Mouse (Mus musculus): ENCODE measurements around the gene Gm2564.
"Not testable (repeated sequence)": the region's sequence is repeated elsewhere in the genome, so short reads cannot be mapped to it uniquely, and the experiment has no call there.

Gm2564 gene

DNA sequence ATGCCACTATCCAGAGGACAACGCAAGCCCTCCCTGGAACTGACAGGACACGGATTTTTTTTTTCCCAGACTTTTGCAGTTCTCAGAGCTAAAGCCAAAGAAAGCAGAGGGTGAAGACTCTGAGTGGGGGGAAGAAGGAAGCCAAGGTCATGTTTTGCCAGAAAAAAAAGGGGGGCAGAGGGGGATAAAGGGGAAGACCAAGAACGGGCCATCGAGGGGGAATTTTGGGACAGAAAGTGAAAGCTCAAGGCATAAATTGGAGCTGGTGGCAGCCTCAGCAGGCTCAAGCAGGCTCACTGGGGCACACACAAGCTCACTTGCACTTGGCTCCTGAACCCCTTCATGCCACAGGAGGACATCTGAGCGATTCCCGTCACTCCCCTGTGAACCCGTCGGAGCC lies at the start of gene Gm2564:
Gene Gm2564 (plus strand): TSS at position 301 of the 400 bp plus-strand sequence.
- not testable (repeated sequence) for DNase-seq

DNA sequence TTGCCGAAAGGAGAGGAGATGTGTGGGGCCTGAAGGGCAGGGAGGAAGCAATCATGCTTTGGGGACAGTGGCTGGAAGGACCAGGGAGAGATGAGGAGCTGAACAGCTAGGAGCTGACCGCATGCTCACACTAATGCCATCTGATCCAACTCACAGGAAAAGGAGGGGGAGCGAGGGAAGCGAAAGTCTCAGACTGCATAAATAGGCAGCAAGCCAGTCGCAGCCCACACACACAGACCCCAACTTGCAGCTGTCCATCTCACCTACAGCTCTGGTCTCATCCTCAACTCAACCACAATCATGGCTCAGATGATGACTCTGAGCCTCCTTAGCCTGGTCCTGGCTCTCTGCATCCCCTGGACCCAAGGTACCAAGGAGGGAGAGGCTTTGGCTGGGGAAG lies 17.6 kb upstream of the Gm2564 start, which contains the start of gene Gm10591:
Gene Gm10591 (plus strand): TSS at position 301 of the 400 bp plus-strand sequence.
- DNase-seq: not testable (repeated sequence)

DNA sequence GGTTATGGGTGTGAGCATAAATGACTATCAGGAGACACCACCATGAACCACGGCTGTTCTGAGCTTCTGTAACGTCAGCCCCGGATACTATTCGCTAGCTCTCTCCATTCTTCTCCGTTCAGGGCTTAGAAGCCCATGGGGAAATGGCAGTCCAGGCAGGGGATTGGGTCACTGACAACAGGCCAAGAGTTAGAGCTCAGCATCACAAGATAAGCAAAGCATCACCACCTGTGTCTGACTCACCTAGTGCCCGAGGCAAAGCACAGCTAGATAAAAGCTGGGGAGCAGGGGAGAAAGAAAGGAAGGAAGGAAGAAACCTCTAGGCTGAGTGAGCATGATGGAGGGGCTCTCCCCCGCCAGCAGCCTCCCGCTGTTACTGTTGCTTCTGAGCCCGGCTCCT lies 25.4 kb downstream of the Gm2564 start, which contains the start of gene Ccl27b:
Gene Ccl27b (plus strand): TSS at position 301 of the 400 bp plus-strand sequence.
- not testable (repeated sequence) for DNase-seq

DNA sequence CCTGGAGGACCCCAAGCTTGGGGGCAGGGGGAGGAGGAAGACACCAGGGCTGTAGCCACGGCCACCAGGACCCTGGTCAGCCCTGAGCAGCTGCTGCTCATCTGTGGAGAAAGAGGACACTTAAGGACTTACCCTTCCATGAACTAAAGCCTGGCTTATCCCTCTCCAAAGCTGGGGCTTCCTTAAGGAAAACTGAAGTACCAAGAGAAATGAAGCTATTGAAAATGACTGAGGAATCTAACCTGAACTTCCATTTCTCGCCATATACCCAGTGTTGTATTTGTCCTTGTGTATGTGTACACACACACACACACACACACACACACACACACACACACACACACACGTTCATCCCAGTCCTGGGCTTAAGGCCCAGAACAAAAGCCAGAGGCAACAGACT lies 32.3 kb downstream of the Gm2564 start, which contains the start of gene Il11ra2:
Gene Il11ra2 (minus strand): TSS at position 101 of the 400 bp plus-strand sequence.
- DNase-seq: not testable (repeated sequence)

DNA sequence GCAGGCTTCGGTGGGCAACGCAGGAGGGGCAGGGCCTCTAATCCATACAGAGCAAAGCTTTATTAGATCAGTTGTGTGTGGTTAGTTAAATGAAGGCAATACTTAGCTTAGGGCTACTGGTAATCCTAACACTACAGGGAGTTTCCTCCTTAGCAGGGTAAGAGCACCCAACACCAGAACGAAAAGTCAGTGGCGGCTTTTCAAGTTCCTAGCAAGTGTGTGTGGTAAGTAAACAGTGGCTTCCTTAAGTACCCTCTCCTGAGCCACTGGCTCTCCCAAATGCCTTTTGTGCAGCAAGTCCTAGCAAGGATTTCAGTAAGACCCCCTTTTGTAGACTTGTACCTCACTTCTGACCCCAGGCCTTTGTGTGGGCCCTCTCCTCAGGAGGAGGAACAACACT lies 45.9 kb downstream of the Gm2564 start:
- not testable (repeated sequence) for DNase-seq

DNA sequence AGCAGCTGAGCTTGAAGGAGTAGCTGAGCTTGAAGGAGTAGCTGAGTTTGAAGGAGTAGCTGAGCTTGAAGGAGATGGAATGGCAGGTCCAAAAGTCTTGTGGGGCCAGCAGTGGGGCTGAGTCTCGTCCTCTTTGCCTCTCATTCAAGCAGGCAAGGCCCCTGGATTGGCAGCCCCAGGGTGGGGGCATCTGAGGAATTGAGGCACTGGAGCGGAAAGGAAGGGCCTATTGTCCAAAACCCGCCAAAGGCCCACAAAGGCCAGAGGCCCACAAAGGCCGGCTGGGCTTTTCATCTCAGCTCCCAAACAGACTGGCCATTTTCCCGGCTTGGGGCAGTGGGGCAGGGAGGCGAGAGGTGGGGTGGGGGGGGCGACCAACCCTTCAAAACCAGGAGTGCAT lies 49.8 kb downstream of the Gm2564 start:
- DNase-seq: not testable (repeated sequence)

DNA sequence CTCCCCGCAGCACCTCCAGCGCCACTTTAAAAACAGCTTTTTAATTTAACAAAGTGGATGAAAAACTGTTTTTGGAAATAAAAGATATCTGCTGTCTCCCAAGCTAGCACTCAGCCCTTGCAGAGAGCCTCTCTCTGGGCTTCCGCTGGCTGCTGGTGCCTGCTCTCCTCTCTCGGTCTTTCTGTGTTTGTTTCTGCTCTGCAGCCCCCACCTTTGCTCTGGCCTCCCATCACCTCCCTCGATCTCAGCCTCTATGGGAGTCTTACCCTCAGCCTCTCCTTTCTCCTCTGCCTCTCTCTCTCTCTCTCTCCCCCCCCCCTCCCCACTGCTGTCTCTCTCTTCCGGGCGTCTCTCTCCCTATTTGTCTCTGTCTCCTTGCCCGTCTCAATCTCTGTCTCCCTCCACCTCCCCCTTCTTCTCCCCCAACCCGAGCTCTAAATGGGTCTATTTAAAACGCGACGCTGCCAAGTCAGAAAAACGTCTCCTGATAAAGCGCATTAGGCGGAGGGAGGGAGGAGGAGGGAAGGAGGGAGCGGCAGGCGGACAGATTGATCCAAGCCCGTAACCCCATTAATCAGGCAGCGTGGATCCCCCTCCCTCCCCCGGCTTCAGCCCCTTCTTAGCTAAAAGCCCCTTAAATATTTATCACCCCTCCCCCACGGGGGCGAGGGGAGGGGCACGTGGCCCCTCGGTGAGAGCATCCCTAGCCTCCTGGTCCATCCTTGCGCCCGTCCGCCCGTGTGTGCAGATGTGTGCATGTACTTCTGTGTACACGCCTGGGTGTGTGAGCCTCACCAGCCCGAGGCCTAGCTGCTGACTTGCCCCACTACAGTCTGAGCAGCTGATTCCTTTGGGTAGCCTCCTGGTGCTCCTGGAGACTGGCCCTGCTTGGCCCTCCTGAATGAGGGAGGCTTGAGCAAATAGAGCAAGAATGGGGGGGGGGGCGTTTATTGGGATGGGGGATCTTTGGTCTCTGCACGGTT lies 51.1 kb downstream of the Gm2564 start:
- not testable (repeated sequence) for DNase-seq
